Mouse (Mus musculus): ENCODE data around the gene Clasrp.

GRCm38 (mm10) chr7:19578436-19578835 is 25.9 kb downstream of the Clasrp start:
- TF ChIP-seq CTCF (IDR thresholded peaks at IDR 0.05; ENCODE audit: low read depth, low read length) = no peak
- TF ChIP-seq TAL1 (conservative IDR thresholded peaks at IDR 0.05; ENCODE audit: low read depth, low read length) = no peak
- no peak for TF ChIP-seq GATA1 (IDR thresholded peaks at IDR 0.05; ENCODE audit: borderline replicate concordance, low read length)
- TF ChIP-seq POLR2AphosphoS5 (IDR thresholded peaks at IDR 0.05; ENCODE audit: insufficient replicate concordance, low read depth, low read length) = no peak
- TF ChIP-seq GATA2 (IDR thresholded peaks at IDR 0.05; ENCODE audit: borderline replicate concordance, low read depth, low read length) = no peak

Data from G1E (cell line).